8 mouse cellular contexts compared by ENCODE assay signal in genomic region chr4:95924210-95925184, GRCm38 (mm10). TPM values are rescaled to one million over a fixed set of nuclear protein-coding genes. Genes with fewer than 3 reads are reported as not detected.
DNase-seq lines count a peak whose midpoint lies in the region; ATAC-seq and TF ChIP-seq lines count a peak whose summit lies in the region.

No protein-coding gene starts in this region.

- TF ChIP-seq CTCF in C2C12 (IDR thresholded peaks at IDR 0.05; ENCODE audit: control insufficient read depth, insufficient read depth, insufficient read length), result peak; percentile 72

- peak; percentile 23 to 42 for DNase-seq in adrenal gland, postnatal 4 days (ENCODE audit: low spot score in 2 of 2)
- DNase-seq in embryonic facial prominence, embryonic 14.5 days (ENCODE audit: low spot score), result peak; percentile 86
- DNase-seq in liver, embryonic 11.5 days (ENCODE audit: low spot score), result peak; percentile 62
- peak; percentile 85 for DNase-seq in neural tube, embryonic 11.5 days (ENCODE audit: low spot score)

- H3ac ChIP-seq in C2C12 (ENCODE audit: control insufficient read depth, insufficient read length, low read depth), result no peak overlapping the region

- 5% methylated on average over 7 of the region's 7 CpGs for WGBS in embryonic facial prominence, embryonic 14.5 days
- 14% methylated on average over 7 of the region's 7 CpGs for WGBS in heart, embryonic 11.5 days (ENCODE audit: insufficient replicate concordance)
- WGBS in kidney, embryonic 16.5 days, result 18% methylated on average over 7 of the region's 7 CpGs
- whole genome bisulfite sequencing in liver, embryonic 11.5 days, result 14% methylated on average over 7 of the region's 7 CpGs
- WGBS in neural tube, embryonic 11.5 days, result 20% methylated on average over 7 of the region's 7 CpGs
- 8% methylated on average over 7 of the region's 7 CpGs for WGBS in stomach, embryonic 14.5 days

- no peaks in the 10 kb centered on the region for H3K9me3 ChIP-seq in embryonic facial prominence, embryonic 14.5 days (ENCODE audit: control insufficient read depth, low read length)
- H3K9me3 ChIP-seq in heart, embryonic 11.5 days (replicated peaks; ENCODE audit: control insufficient read depth, low read length), result no peaks in the 10 kb centered on the region
- H3K9me3 ChIP-seq in kidney, embryonic 16.5 days (ENCODE audit: low read length), result no peaks in the 10 kb centered on the region
- H3K9me3 ChIP-seq in liver, embryonic 11.5 days (ENCODE audit: control insufficient read depth, low read length), result no peaks in the 10 kb centered on the region
- H3K9me3 ChIP-seq in neural tube, embryonic 11.5 days (ENCODE audit: control insufficient read depth, low read length), result no peaks in the 10 kb centered on the region
- H3K9me3 ChIP-seq in stomach, embryonic 14.5 days (ENCODE audit: control insufficient read depth, low read depth, low read length), result no peaks in the 10 kb centered on the region

- no peak overlapping the region for H3K9ac ChIP-seq in embryonic facial prominence, embryonic 14.5 days (ENCODE audit: low read depth, low read length)
- no peak overlapping the region for H3K9ac ChIP-seq in heart, embryonic 11.5 days (ENCODE audit: low read depth, low read length)
- H3K9ac ChIP-seq in kidney, embryonic 16.5 days (replicated peaks; ENCODE audit: low read length), result no peak overlapping the region
- no peak overlapping the region for H3K9ac ChIP-seq in liver, embryonic 11.5 days (ENCODE audit: low read depth, low read length)
- H3K9ac ChIP-seq in neural tube, embryonic 11.5 days (ENCODE audit: low read length), result no peak overlapping the region
- H3K9ac ChIP-seq in stomach, embryonic 14.5 days (replicated peaks; ENCODE audit: low read depth, low read length), result no peak overlapping the region

- H3K27ac ChIP-seq in embryonic facial prominence, embryonic 14.5 days (replicated peaks; ENCODE audit: low read depth, low read length), result no peak overlapping the region
- no peak overlapping the region for H3K27ac ChIP-seq in heart, embryonic 11.5 days (ENCODE audit: low read depth, low read length)
- no peak overlapping the region for H3K27ac ChIP-seq in kidney, embryonic 16.5 days (ENCODE audit: low read length)
- H3K27ac ChIP-seq in liver, embryonic 11.5 days (ENCODE audit: low read depth, low read length), result no peak overlapping the region
- no peak overlapping the region for H3K27ac ChIP-seq in neural tube, embryonic 11.5 days (ENCODE audit: low read depth, low read length)
- H3K27ac ChIP-seq in stomach, embryonic 14.5 days (ENCODE audit: low read length), result no peak overlapping the region

- no peaks in the 10 kb centered on the region for H3K36me3 ChIP-seq in C2C12 (ENCODE audit: control insufficient read depth, insufficient read depth)
- no peaks in the 10 kb centered on the region for H3K36me3 ChIP-seq in embryonic facial prominence, embryonic 14.5 days (ENCODE audit: control insufficient read depth, insufficient read depth, low read length)
- no peaks in the 10 kb centered on the region for H3K36me3 ChIP-seq in heart, embryonic 11.5 days (ENCODE audit: control insufficient read depth, insufficient read depth, low read length)
- H3K36me3 ChIP-seq in kidney, embryonic 16.5 days (ENCODE audit: insufficient read depth, low read length), result no peaks in the 10 kb centered on the region
- no peaks in the 10 kb centered on the region for H3K36me3 ChIP-seq in liver, embryonic 11.5 days (ENCODE audit: control insufficient read depth, insufficient read depth, low read length)
- H3K36me3 ChIP-seq in neural tube, embryonic 11.5 days (ENCODE audit: control insufficient read depth, insufficient read depth, low read length), result no peaks in the 10 kb centered on the region
- H3K36me3 ChIP-seq in stomach, embryonic 14.5 days (ENCODE audit: control insufficient read depth, insufficient read depth, low read length), result no peaks in the 10 kb centered on the region

- no peak overlapping the region for H3K4me2 ChIP-seq in embryonic facial prominence, embryonic 14.5 days (ENCODE audit: low read depth, low read length)
- no peak overlapping the region for H3K4me2 ChIP-seq in heart, embryonic 11.5 days
- no peak overlapping the region for H3K4me2 ChIP-seq in kidney, embryonic 16.5 days (replicated peaks; ENCODE audit: low read depth, low read length)
- no peak overlapping the region for H3K4me2 ChIP-seq in liver, embryonic 11.5 days
- H3K4me2 ChIP-seq in neural tube, embryonic 11.5 days (ENCODE audit: low read depth), result no peak overlapping the region
- H3K4me2 ChIP-seq in stomach, embryonic 14.5 days (replicated peaks; ENCODE audit: low read depth, low read length), result no peak overlapping the region

- no peaks in the 10 kb centered on the region for H3K4me1 ChIP-seq in embryonic facial prominence, embryonic 14.5 days (ENCODE audit: control insufficient read depth, insufficient read depth, low read length)
- no peaks in the 10 kb centered on the region for H3K4me1 ChIP-seq in heart, embryonic 11.5 days (ENCODE audit: control insufficient read depth, insufficient read depth, low read length)
- no peaks in the 10 kb centered on the region for H3K4me1 ChIP-seq in kidney, embryonic 16.5 days (ENCODE audit: insufficient read depth, low read length)
- no peaks in the 10 kb centered on the region for H3K4me1 ChIP-seq in liver, embryonic 11.5 days (replicated peaks; ENCODE audit: control insufficient read depth, insufficient read depth, low read length)
- H3K4me1 ChIP-seq in neural tube, embryonic 11.5 days (ENCODE audit: control insufficient read depth, insufficient read depth, low read length), result no peaks in the 10 kb centered on the region
- H3K4me1 ChIP-seq in stomach, embryonic 14.5 days (ENCODE audit: control insufficient read depth, insufficient read depth, low read length), result no peaks in the 10 kb centered on the region

- ATAC-seq in embryonic facial prominence, embryonic 14.5 days (ENCODE audit: low read depth), result peak; percentile 65; the same call in 1 of the 2 replicates
- 0 out of 2 replicates have a peak, but pooled peaks have one; percentile 18 for ATAC-seq in heart, embryonic 11.5 days (replicated peaks; ENCODE audit: insufficient number of reproducible peaks, low FRiP score, low TSS enrichment)
- peak; percentile 73; the same call in 1 of the 2 replicates for ATAC-seq in kidney, embryonic 16.5 days (ENCODE audit: low FRiP score, low TSS enrichment)
- ATAC-seq in liver, embryonic 11.5 days (replicated peaks; ENCODE audit: low FRiP score), result no peak
- ATAC-seq in neural tube, embryonic 11.5 days (ENCODE audit: insufficient read depth, low FRiP score, low TSS enrichment), result peak; percentile 74; the same call in 1 of the 2 replicates
- ATAC-seq in stomach, embryonic 14.5 days (ENCODE audit: insufficient number of reproducible peaks, insufficient read depth, low FRiP score, low read depth), result peak; percentile 49; the same call in 1 of the 2 replicates

- no peaks in the 10 kb centered on the region for H3K27me3 ChIP-seq in C2C12 (ENCODE audit: control insufficient read depth, insufficient read depth, insufficient read length)
- H3K27me3 ChIP-seq in embryonic facial prominence, embryonic 14.5 days (replicated peaks; ENCODE audit: control insufficient read depth, insufficient read depth, low read length), result no peaks in the 10 kb centered on the region
- no peaks in the 10 kb centered on the region for H3K27me3 ChIP-seq in heart, embryonic 11.5 days (ENCODE audit: control insufficient read depth, insufficient read depth, low read length)
- no peaks in the 10 kb centered on the region for H3K27me3 ChIP-seq in kidney, embryonic 16.5 days (ENCODE audit: insufficient read depth, low read length)
- H3K27me3 ChIP-seq in liver, embryonic 11.5 days (replicated peaks; ENCODE audit: control insufficient read depth, insufficient read depth, low read length), result no peaks in the 10 kb centered on the region
- no peaks in the 10 kb centered on the region for H3K27me3 ChIP-seq in neural tube, embryonic 11.5 days (ENCODE audit: control insufficient read depth, insufficient read depth, low read length)
- H3K27me3 ChIP-seq in stomach, embryonic 14.5 days (ENCODE audit: control insufficient read depth, insufficient read depth, low read length), result no peaks in the 10 kb centered on the region

- H3K79me3 ChIP-seq in C2C12 (ENCODE audit: low read depth), result no peaks in the 10 kb centered on the region

- H3K79me2 ChIP-seq in C2C12 (ENCODE audit: control insufficient read depth, insufficient read depth), result no peaks in the 10 kb centered on the region

- H3K4me3 ChIP-seq in C2C12 (ENCODE audit: insufficient read depth, poor library complexity, severe bottlenecking), result no peak overlapping the region
- H3K4me3 ChIP-seq in embryonic facial prominence, embryonic 14.5 days (ENCODE audit: low read depth, low read length), result no peak overlapping the region
- no peak overlapping the region for H3K4me3 ChIP-seq in heart, embryonic 11.5 days (ENCODE audit: low read depth, low read length)
- H3K4me3 ChIP-seq in kidney, embryonic 16.5 days (ENCODE audit: low read length), result no peak overlapping the region
- H3K4me3 ChIP-seq in liver, embryonic 11.5 days (ENCODE audit: low read depth, low read length), result no peak overlapping the region
- no peak overlapping the region for H3K4me3 ChIP-seq in neural tube, embryonic 11.5 days (ENCODE audit: low read depth, low read length)
- H3K4me3 ChIP-seq in stomach, embryonic 14.5 days (ENCODE audit: low read depth, low read length), result no peak overlapping the region

TF ChIP-seq in C2C12, 6 proteins besides CTCF, POLR2A, EP300 and RAD21:
- TF ChIP-seq MYOG (IDR thresholded peaks at IDR 0.05; ENCODE audit: control insufficient read depth, extremely low read depth, insufficient read length), result no peak
- TF ChIP-seq FOSL1 (IDR thresholded peaks at IDR 0.05; ENCODE audit: insufficient read depth, low read length, poor library complexity, severe bottlenecking), result no peak
- no peak for TF ChIP-seq CEBPB (IDR thresholded peaks at IDR 0.05; ENCODE audit: low read depth)
- no peak for TF ChIP-seq USF1 (IDR thresholded peaks at IDR 0.05; ENCODE audit: low read depth)
- TF ChIP-seq MYOD1 (IDR thresholded peaks at IDR 0.05; ENCODE audit: control insufficient read depth, insufficient read length, low read depth), result no peak
- no peak for TF ChIP-seq MAX (IDR thresholded peaks at IDR 0.05)

RNA-seq across cellular contexts. Expression of gene Hook1, which starts 42.5 kb away (rescaled TPM):
- polyA plus RNA-seq in C2C12 (2012; fragmentation: generic; extraction: Trizol), result 0.02 TPM
- total RNA-seq in adrenal gland, postnatal 4 days (2021), result 10 to 100 TPM; 15.5 to 19.9 TPM
- polyA plus RNA-seq in embryonic facial prominence, embryonic 14.5 days (2014; fragmentation: Nextera tagmentation; extraction: Ambion mirVana), result 11.5 and 11.6 TPM in 2 replicates
- polyA plus RNA-seq in heart, embryonic 11.5 days (2014; fragmentation: Nextera tagmentation; extraction: Ambion mirVana), result 7.7 and 13.1 TPM in 2 replicates
- 24.0 and 25.3 TPM in 2 replicates for polyA plus RNA-seq in kidney, embryonic 16.5 days (2015; fragmentation: Nextera tagmentation; extraction: Ambion mirVana)
- 11.3 and 13.8 TPM in 2 replicates for polyA plus RNA-seq in liver, embryonic 11.5 days (2014; fragmentation: Nextera tagmentation; extraction: Ambion mirVana)
- polyA plus RNA-seq in neural tube, embryonic 11.5 days (2014; fragmentation: Nextera tagmentation; extraction: Ambion mirVana), result 24.3 and 31.1 TPM in 2 replicates
- polyA plus RNA-seq in stomach, embryonic 14.5 days (2014; fragmentation: Nextera tagmentation; extraction: Ambion mirVana), result 27.1 and 29.2 TPM in 2 replicates

Comparison
In these comparisons a context has a peak if more than half of its experiments do, and no peak if none do; other contexts are left out.
1. DNase-seq: peak in every context shown above with its lines; median percentile 86 in embryonic facial prominence, embryonic 14.5 days; 85 in neural tube, embryonic 11.5 days; 62 in liver, embryonic 11.5 days; 32 in adrenal gland, postnatal 4 days.